Mouse (Mus musculus) cerebellum, postnatal 4 days (tissue): Measurements from ENCODE around the gene C8g.

Experiments used
- DNase-seq, 2 experiments: peaks; one replicate each; pipeline ENCODE4 v3.0.0; 2022; ENCODE audit warnings: low spot score in 2 of 2, mixed read lengths in 1 of 2

C8g gene

GRCm38 (mm10) chr2:25468962-25469915, 32.3 kb downstream of the C8g start:
- peak in 1 of 2 experiments; percentile 74 for DNase-seq

GRCm38 (mm10) chr2:25467606-25468303, 33.8 kb downstream of the C8g start:
- no peak for DNase-seq

GRCm38 (mm10) chr2:25465816-25466635, 35.5 kb downstream of the C8g start:
- DNase-seq: no peak

GRCm38 (mm10) chr2:25465256-25465655, 36.3 kb downstream of the C8g start:
- DNase-seq: no peak

GRCm38 (mm10) chr2:25463630-25464029, 37.9 kb downstream of the C8g start:
- DNase-seq: no peak

GRCm38 (mm10) chr2:25461407-25461806, 40.1 kb downstream of the C8g start:
- no peak for DNase-seq

GRCm38 (mm10) chr2:25460551-25461309, 40.8 kb downstream of the C8g start, which contains the start of gene Paxx:
Gene Paxx, minus strand, starts transcription at chr2:25461094.
- DNase-seq: peak; percentile 65 to 81

GRCm38 (mm10) chr2:25460135-25460534, 41.4 kb downstream of the C8g start:
- DNase-seq: peak in 1 of 2 experiments; percentile 37

GRCm38 (mm10) chr2:25458911-25459310, 42.6 kb downstream of the C8g start:
- no peak for DNase-seq

GRCm38 (mm10) chr2:25457022-25457896, 44.3 kb downstream of the C8g start:
- no peak for DNase-seq

GRCm38 (mm10) chr2:25456205-25456953, 45.1 kb downstream of the C8g start, which contains the start of gene Clic3:
Gene Clic3, plus strand, starts transcription at chr2:25456838.
- DNase-seq: no peak

- DNase-seq: no peak
Measured at GRCm38 (mm10) chr2:25452951-25453350, 48.6 kb downstream of the C8g start.

- DNase-seq: no peak
Measured at GRCm38 (mm10) chr2:25450853-25451647, 50.5 kb downstream of the C8g start.
